Mouse (Mus musculus): ENCODE data around the gene Mrps21.
A peak's percentile ranks its signal among the peaks of the same experiment; 100 is the strongest.
"Not testable (repeated sequence)": the region's sequence is repeated elsewhere in the genome, so short reads cannot be mapped to it uniquely, and the experiment has no call there.

Mrps21 gene

GRCm38 (mm10) chr3:95891211-95892065 lies 20.1 kb upstream of the Mrps21 start, which contains the start of gene BC028528:
TSS of gene BC028528 (minus strand) at chr3:95892005.
- DNase-seq: peak; percentile 83

DNA sequence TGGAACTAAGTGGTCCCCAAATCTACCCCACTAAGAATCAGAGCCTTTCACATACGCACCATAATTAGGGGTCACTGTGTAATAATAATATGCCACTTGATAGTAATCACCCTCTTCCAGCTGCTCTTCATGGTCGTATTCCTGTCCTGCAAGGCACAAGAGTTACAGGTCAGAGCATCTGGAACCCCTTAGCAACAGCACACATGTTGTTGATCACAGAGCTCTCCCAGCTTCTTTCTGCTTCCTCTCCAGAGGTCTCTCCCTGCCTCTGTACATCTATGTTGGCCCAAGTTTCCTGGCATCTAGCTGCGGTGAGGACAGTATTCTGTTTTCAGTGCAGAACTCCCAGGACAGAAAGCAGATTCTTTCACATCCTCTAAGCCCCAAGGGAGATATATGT lies 18.3 kb upstream of the Mrps21 start:
- no peak for DNase-seq

GRCm38 (mm10) chr3:95887596-95887995 lies 16.3 kb upstream of the Mrps21 start:
- no peak for DNase-seq

DNA sequence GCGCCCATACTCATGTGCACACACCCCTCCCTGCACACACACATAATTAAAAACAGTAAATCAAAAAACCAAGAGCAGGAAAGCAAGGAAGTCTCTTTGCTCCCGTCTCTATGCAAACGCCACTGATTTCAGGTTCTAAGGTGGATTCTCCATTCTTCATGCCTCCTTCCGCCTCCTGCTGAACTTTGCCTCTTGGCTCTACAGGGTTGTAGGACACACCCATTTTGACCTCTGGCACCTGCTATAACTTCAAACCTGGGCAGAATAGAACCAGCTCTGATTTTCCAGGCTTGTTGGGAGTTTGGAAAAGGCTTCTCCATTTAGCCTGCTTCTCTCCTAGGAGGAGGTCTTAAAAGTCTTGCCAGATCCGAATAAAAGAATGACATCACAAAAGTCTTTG lies 13.1 kb upstream of the Mrps21 start:
- no peak for DNase-seq

- DNase-seq: peak; percentile 91
These were observed 11.6 kb upstream of the Mrps21 start for GRCm38 (mm10) chr3:95882816-95883425.

GRCm38 (mm10) chr3:95881979-95882815 lies 10.9 kb upstream of the Mrps21 start, which contains the start of gene Ciart:
TSS of gene Ciart (minus strand) at chr3:95882251.
- peak; percentile 95 for DNase-seq

DNA sequence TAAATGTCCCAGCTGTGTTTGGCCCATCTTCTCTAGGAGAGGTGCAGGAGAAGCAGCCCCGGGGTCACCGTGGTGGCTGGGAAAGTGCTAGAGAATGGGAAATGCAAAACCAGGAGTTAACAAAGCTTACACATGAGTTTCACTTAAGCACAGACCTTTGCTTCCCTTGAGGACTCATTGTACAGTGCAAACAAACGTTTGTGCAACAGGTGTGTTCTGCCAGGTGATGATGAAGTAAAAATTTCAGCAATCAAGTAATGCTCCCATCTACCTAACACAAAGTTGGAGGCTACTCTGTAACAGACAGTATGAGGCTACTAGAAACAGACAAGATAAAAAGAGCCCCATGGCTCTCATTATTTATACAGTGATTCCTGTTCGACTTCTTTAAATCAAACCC lies 7.7 kb upstream of the Mrps21 start:
- DNase-seq: no peak

- DNase-seq: no peak
These were observed 729 bp upstream of the Mrps21 start for GRCm38 (mm10) chr3:95872048-95872447.

- DNase-seq: no peak
These were observed 343 bp downstream of the Mrps21 start for GRCm38 (mm10) chr3:95870976-95871375.

DNA sequence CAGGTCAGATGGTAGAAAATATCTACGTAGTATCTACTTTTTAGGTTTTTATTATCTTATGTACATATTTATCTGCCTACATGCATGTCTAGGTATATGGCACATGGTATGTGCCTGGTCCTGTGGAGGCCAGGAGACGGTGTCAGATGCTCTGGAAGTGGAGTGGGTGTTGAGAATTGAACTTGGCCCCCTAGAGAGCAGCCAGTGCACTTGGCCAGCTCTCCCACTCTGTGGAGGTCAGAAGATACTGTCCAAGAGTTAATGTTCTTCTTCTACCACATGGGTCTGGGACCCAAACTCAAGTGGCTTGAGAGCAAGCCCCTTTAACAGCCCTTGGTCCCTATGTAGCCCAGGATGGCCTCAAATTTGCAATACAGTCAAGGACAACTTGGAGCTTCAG lies 3.9 kb downstream of the Mrps21 start:
- no peak for DNase-seq

GRCm38 (mm10) chr3:95866071-95866470 lies 5.2 kb downstream of the Mrps21 start:
- no peak for DNase-seq

DNA sequence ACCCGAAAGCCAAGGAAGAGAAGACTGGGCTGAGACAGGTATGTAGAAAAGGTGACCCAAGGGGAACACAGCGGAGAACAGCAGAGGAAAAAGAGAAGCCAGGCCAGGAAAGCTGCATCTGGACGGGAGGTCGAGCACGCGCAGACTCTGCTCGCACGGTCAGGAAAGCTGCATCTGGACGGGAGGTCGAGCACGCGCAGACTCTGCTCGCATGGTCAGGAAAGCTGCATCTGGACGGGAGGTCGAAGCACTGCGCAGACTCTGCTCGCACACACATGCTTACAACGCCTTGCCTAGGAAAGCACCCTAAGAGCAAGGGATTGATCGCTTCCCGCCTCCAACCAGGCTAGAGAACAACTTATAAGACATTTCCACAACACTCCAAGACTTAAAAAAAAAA lies 5.7 kb downstream of the Mrps21 start:
- DNase-seq: no peak

- DNase-seq: no peak
These were observed 6.3 kb downstream of the Mrps21 start for GRCm38 (mm10) chr3:95865050-95865449.

DNA sequence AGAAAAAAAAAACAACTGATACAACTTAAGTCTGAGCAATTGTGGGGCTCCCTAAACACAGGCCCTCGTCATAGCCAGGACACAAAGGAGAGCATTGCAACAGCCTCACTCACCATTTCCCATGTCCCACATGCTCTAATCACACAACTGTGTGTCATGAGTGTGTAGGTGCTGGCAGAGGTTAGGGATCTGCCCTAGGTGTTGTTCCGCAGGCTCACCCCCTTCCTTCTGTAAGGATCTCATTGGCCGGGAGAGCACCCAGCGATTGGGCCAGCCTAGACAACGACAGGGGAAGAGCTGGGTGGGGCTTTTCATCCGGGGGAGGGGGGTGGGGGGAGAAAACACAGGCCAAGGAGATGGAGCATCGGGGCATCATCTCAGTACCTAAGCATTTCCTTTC lies 7.7 kb downstream of the Mrps21 start:
- DNase-seq: no peak

DNA sequence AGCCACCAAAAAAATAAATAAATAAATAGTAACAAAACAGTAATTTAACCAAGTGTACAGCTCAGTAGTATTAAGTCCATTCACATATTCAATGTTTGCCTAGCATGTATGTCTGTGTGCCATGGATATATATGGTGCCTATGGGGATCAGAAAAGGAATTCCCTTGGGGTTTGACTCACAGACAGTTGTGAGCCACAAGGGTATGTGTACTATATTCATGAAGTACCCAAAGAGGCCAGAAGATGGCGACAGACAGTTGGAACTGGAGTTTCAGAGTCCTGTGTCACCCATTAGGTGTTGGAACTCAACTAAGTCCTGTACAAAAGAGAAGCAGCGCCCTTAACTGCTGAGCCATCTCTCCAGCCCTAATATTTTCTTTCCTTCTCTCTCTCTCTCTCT lies 9.5 kb downstream of the Mrps21 start:
- DNase-seq: peak; percentile 94

DNA sequence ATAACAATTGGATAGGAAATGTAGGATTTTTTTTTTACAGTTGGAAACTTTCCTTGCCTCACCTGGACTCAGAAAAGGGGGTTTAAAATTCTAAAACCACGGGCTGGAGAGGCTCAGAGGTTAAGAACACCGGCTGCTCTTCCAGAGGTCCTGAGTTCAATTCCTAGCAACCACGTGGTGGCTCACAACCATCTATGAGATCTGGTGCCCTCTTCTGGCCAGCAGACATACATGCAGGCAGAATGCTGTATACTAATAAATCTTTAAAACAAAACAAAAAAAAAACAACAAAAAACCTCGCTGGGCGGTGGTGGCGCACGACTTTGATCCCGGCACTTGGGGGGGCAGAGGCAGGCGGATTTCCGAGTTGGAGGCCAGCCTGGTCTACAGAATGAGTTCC lies 10.1 kb downstream of the Mrps21 start:
- peak; percentile 18 for DNase-seq

DNA sequence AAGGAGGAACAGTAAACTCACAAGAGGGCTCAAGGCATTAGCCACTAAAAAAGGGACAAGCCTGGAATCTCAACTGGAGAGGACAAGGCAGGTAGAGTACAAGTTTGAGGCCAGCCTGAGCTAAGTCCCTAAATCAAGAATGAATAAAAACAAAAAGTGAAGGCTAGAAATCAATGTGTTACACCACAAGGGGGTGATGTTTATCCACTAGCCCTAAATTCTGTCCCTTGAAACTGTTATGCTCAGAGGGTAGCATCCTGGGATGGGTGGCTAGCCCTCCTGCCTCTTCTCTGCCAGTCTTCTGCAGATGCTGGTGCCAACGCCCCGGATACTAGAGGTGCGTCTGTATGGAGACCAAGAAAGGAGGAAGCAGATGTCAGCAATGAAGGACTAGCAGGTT lies 11.0 kb downstream of the Mrps21 start:
- DNase-seq: no peak

DNA sequence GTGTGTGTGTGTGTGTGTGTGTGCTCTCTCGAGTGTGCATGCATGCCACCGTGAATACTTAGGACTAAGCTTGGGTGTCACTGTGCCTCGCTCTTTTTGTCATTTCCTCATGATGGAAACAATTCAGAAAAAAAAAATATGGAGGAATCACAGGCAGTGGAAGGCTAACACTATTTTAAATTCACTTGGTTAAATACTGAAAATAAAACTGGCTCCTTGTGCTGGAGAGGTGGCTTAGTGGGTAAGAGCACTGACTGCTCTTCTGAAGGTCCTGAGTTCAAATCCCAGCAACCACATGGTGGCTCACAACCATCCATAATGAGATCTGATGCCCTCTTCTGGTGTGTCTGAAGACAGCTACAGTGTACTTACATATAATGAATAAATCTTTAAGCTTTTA lies 13.0 kb downstream of the Mrps21 start:
- DNase-seq: not testable (repeated sequence)

DNA sequence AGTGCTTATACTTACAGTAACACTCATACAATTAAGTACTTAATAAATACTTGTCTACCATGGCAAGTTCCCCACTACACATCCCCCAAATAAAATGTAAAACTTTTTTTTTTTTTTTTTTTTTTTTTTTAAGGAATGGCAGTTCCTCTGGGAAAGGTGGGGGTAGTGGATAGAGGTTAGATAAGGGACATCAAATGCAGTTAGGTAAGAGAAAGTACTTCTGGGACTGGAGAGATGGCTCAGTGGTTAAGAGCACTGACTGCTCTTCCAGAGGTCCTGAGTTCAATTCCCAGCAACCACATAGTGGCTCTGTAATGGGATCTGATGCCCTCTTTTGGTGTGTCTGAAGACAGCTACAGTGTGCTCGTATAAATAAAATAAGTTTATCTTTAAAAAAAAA lies 14.3 kb downstream of the Mrps21 start:
- not testable (repeated sequence) for DNase-seq

DNA sequence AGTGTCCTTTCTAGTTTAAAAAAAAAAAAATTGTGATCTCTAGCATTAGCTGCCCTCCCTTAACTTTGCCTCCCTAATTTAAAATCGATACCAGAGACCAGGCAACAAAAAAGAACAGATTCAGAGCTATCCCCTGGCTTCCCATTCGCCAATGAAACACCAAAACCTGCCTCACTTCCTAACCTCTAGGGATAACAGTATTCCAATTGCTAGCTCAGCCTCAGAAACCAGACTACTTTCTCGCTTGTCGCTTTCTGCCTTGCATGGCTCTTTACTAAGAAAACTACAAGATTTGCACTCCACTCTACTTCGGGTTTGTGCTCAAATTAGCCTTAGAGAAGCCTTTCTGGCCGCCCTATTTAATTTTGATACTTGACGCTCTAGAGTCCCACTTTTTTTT lies 15.2 kb downstream of the Mrps21 start:
- DNase-seq: peak; percentile 10

DNA sequence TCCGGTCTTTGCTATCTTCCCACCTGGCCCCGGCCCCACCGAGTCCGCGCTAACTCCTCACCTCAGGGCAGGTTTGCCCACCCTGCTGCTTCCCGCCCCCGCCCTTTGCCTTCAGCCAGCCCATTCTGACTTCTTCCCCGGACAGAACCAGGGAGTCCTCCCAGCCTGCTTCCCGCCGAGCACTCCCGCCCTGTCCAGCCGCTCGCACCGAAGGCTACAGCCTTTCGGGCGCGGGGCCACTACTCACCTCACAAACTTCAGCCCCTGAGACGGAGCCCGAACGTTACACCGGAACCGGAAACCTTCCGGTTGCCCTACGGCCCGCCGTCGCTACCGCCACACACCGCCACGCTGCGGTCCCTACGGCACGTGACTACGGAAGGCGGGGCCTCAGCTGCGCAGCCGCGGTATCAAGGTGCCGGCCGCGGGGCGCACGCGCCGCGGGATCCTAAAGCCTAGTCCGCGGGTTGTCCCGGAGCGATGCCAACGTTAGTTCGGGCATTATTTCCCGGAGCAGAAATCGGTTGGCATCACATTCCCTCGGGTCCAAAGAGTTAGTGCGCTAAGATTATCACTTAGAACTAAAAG lies 15.7 kb downstream of the Mrps21 start, which contains the start of gene Prpf3:
Gene Prpf3, minus strand, starts transcription at position 384 of the 588 bp plus-strand sequence.
- peak; percentile 97 for DNase-seq

DNA sequence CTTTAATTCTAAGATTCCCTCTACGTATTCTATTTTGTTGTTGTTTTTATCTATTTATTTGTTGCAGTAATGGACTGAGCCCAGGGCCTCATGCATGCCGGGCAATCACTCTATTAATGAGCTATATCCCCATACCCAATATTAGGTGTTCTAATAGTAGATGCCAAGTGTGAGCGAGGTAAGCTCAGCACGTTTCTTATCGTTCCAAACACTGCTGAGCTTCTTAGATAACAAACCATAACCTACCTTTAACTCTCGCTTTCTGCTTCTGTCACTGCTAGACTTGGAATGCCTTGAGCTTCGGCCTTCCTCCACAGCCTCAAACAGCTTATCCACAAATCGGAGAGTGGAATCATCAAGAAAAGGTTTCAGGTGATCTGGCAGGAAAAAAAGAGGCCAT lies 20.0 kb downstream of the Mrps21 start:
- no peak for DNase-seq

GRCm38 (mm10) chr3:95850611-95851010 lies 20.7 kb downstream of the Mrps21 start:
- DNase-seq: no peak

Data from lung, postnatal 10 days (tissue).